Mouse (Mus musculus): ENCODE measurements around the gene Armcx4.

- no peak for TF ChIP-seq CTCF (conservative IDR thresholded peaks at IDR 0.05; ENCODE audit: low read length)
- no peak for TF ChIP-seq NANOG (IDR thresholded peaks at IDR 0.05; ENCODE audit: borderline replicate concordance, low read length)
These were observed 24.7 kb upstream of the Armcx4 start for GRCm38 (mm10) chrX:134661586-134661985.

Measured in E14TG2a.4 (cell line).